Mouse (Mus musculus) ES-Bruce4 (cell line): Measurements from ENCODE around the gene Slc5a4a.

Source experiments
- CTCF ChIP-seq: IDR thresholded peaks from one replicate; pipeline ENCODE4 v1.8.1; 2011; ENCODE audit warnings: low read depth, low read length
- EP300 ChIP-seq: IDR thresholded peaks from 2 replicates; pipeline ENCODE4 v1.6.1; 2011; ENCODE audit warnings: low read depth, low read length; ENCODE audit not compliant: insufficient read depth
- POLR2A ChIP-seq: IDR thresholded peaks from one replicate; pipeline ENCODE4 v1.8.1; 2011; ENCODE audit warnings: low read length; ENCODE audit not compliant: insufficient read depth

DNA sequence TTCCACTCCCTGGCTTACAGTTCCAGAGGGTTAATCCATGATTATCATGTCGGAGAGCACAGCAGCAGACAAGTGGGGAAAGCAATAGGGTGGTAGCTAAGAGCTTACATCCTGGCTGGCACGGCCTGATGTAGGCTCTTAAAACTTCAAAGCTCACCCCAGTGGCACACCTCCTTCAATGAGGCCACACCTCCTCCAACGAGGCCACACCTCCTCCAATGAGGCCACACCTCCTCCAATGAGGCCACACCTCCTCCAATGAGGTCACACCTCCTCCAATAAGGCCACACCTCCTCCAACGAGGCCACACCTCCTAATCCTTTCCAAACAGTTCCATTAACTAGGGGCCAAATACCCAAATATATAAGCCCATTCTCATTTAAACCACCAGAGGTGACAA is 66.9 kb downstream of the Slc5a4a start:
- TF ChIP-seq CTCF (no peak), POLR2A (no peak), EP300 (no peak)
